Comparison of ENCODE assay signal across 8 mouse cellular contexts in the genomic region with DNA sequence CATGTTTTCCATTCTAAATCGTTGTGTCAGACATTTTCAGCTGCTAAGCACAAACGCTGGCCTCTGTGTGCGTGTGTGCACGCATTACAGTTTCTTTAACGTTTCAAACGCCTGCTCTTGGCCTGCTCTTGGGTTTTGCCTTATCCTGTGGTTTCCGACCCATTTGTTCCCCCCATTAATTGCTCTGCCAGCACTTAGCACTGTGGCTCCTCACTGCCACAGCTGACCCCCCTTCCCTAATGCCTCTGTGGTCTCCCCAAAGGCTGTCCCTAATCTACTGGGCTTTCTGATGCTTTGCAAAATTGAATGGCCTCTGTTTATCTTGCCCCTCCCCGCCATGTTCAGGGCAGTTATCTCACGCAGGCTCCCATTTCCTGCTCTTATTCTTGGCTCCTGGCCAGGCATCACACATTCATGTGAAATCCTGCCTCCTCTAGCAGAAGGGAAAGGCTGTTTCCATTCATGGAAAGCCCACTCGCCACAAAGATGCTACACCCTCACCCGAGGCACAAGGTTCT.
A peak's percentile ranks its signal among the peaks of the same experiment; 100 is the strongest.
DNase-seq lines count a peak whose midpoint lies in the region; ATAC-seq and TF ChIP-seq lines count a peak whose summit lies in the region.

No protein-coding gene starts in this region.

- peak overlapping the region; percentile 27 for H3K4me2 ChIP-seq in lung, embryonic 14.5 days

- no peak overlapping the region for H3K4me3 ChIP-seq in lung, embryonic 14.5 days (ENCODE audit: low read depth, low read length)

- no peaks in the 10 kb centered on the region for H3K36me3 ChIP-seq in lung, embryonic 14.5 days (ENCODE audit: insufficient read depth)

- DNase-seq in cerebellum, postnatal 10 days, result peak; percentile 29 to 39
- DNase-seq in cerebellum, postnatal 25 days, result no peak
- peak; percentile 38 for DNase-seq in heart, adult 8-10 months (ENCODE audit: low spot score)
- DNase-seq in kidney, adult 11 months, result peak; percentile 19
- peak; percentile 91 for DNase-seq in lung, embryonic 14.5 days
- peak; percentile 19 for DNase-seq in skeletal muscle tissue, adult 2 months (ENCODE audit: low read depth, low spot score)
- DNase-seq in cerebellum, postnatal 36 days, result no peak
- DNase-seq in urinary bladder, postnatal 4 days (ENCODE audit: low spot score in 2 of 2), result no peak

- peak; percentile 76 for ATAC-seq in lung, embryonic 14.5 days (ENCODE audit: insufficient read depth)

- H3K27me3 ChIP-seq in lung, embryonic 14.5 days (ENCODE audit: insufficient read depth, low read length), result no peaks in the 10 kb centered on the region

- 5% methylated on average over 11 of the region's 11 CpGs for WGBS in lung, embryonic 14.5 days

- H3K27ac ChIP-seq in lung, embryonic 14.5 days (ENCODE audit: low read depth), result peak overlapping the region; percentile 71

- H3K9me3 ChIP-seq in lung, embryonic 14.5 days (ENCODE audit: low read depth, low read length), result no peaks in the 10 kb centered on the region

- peaks cover 31% of the 10 kb centered on the region for H3K4me1 ChIP-seq in lung, embryonic 14.5 days (ENCODE audit: insufficient read depth)

- H3K9ac ChIP-seq in lung, embryonic 14.5 days, result no peak overlapping the region

- TF ChIP-seq CTCF in lung, embryonic 14.5 days (IDR thresholded peaks at IDR 0.05; ENCODE audit: low read depth), result no peak

Comparison
In these comparisons a context has a peak if more than half of its experiments do, and no peak if none do; other contexts are left out.
1. DNase-seq: peak in cerebellum, postnatal 10 days (2 of 2), heart, adult 8-10 months (single experiment), kidney, adult 11 months (single experiment), lung, embryonic 14.5 days (single experiment) and skeletal muscle tissue, adult 2 months (single experiment); none in cerebellum, postnatal 25 days (0 of 2), cerebellum, postnatal 36 days (0 of 2) and urinary bladder, postnatal 4 days (0 of 2).